Mouse (Mus musculus) embryonic facial prominence, embryonic 14.5 days (tissue): ENCODE results near the gene Lin9. TPM values are rescaled to one million over a fixed set of nuclear protein-coding genes. Genes with fewer than 3 reads are reported as not detected.
A peak's percentile ranks its signal among the peaks of the same experiment; 100 is the strongest.

Experiments used
- ATAC-seq: fragments of 200-750 bp; cut with Nextera tagmentation; 2 replicates; pipeline ENCODE4 v1.8.0; 2017; ENCODE audit warnings: low read depth, moderate number of reproducible peaks, moderate TSS enrichment
- DNase-seq: peaks from one replicate; pipeline ENCODE4 v3.0.0-alpha.2; 2015; ENCODE audit warnings: low spot score
- H3K27ac ChIP-seq: fragments of 300-500 bp; sonication (generic); replicated peaks from 2 replicates; pipeline ENCODE4 v1.5.1; 2014; ENCODE audit warnings: low read depth, mild to moderate bottlenecking, low read length, moderate library complexity
- H3K27me3 ChIP-seq: fragments of 300-500 bp; sonication (generic); replicated peaks from 2 replicates; pipeline ENCODE4 v1.6.1; 2014; ENCODE audit warnings: low read length; ENCODE audit not compliant: control insufficient read depth, insufficient read depth
- H3K36me3 ChIP-seq: fragments of 300-500 bp; sonication (generic); 2 replicates; pipeline ENCODE4 v1.6.1; 2014; ENCODE audit warnings: low read length, mixed read lengths; ENCODE audit not compliant: control insufficient read depth, insufficient read depth
- H3K4me1 ChIP-seq: fragments of 300-500 bp; sonication (generic); 2 replicates; pipeline ENCODE4 v1.6.1; 2014; ENCODE audit warnings: antibody characterized with exemption, low read length; ENCODE audit not compliant: control insufficient read depth, insufficient read depth
- H3K4me2 ChIP-seq: fragments of 300-500 bp; sonication (generic); 2 replicates; pipeline ENCODE4 v1.6.1; 2014; ENCODE audit warnings: low read depth, mild to moderate bottlenecking, low read length, moderate library complexity, mixed read lengths
- H3K4me3 ChIP-seq: fragments of 300-500 bp; sonication (generic); 2 replicates; pipeline ENCODE4 v1.5.1; 2014; ENCODE audit warnings: low read depth, mild to moderate bottlenecking, low read length
- H3K9ac ChIP-seq: fragments of 300-500 bp; sonication (generic); 2 replicates; pipeline ENCODE4 v1.6.1; 2014; ENCODE audit warnings: low read depth, mild to moderate bottlenecking, low read length, moderate library complexity, mixed read lengths
- H3K9me3 ChIP-seq: fragments of 300-500 bp; sonication (generic); 2 replicates; pipeline ENCODE4 v1.6.1; 2016; ENCODE audit warnings: low read length; ENCODE audit not compliant: control insufficient read depth
- WGBS: fragments of 180-500 bp; shearing (Covaris S2); extraction: QIAGEN DNeasy Blood & Tissue Kit; methylation state at CpG from one replicate; pipeline ENCODE4 v1.1.7; 2014; 5-methylcytosine and 5-hydroxymethylcytosine counted together
- polyA plus RNA-seq: library from polyadenylated mRNA; unstranded; fragments of >200 nt; fragmentation: Nextera tagmentation; extraction: Ambion mirVana; gene quantifications from 2 replicates; pipeline ENCODE4 v1.2.1, GENCODE M21; 2014

The Lin9 gene
- polyA plus RNA-seq, 1 experiment from 2014 or later = 13.6 TPM

GRCm38 (mm10) chr1:180691284-180691683 is 50.3 kb downstream of the Lin9 start:
- WGBS = 88% methylated on average over 7 of the region's 7 CpGs
- Histone ChIP-seq H3K36me3 (peaks cover 52% of the 10 kb centered on the region), H3K27me3 (peaks cover 13% of the 10 kb centered on the region)

GRCm38 (mm10) chr1:180696626-180697352 is 55.8 kb downstream of the Lin9 start, which contains the start of gene Mixl1:
TSS of gene Mixl1 (minus strand) at chr1:180697034.
- Histone ChIP-seq H3K4me3 (peak within 1 kb of the TSS; percentile 45), H3K36me3 (peaks cover 12% of the 10 kb centered on the region; the same call in 1 of the 2 replicates), H3K4me2 (peak within 1 kb of the TSS; percentile 68), H3K9ac (peak within 1 kb of the TSS; percentile 58), H3K27me3 (peaks cover 44% of the 10 kb centered on the region), H3K9me3 (no peaks in the 10 kb centered on the region), H3K27ac (no peak within 1 kb of the TSS), H3K4me1 (0 out of 2 replicates have a peak, but pooled peaks cover 6% of the 10 kb centered on the region)
- DNase-seq = peak; percentile 38
- no peak; the same call in 1 of the 2 replicates for ATAC-seq
- WGBS = under 1% methylated on average over 42 of the region's 79 CpGs

More at GRCm38 (mm10) chr1:180691284-180691683, 50.3 kb downstream of the Lin9 start:
- ATAC-seq = no peak
- Histone ChIP-seq H3K4me1 (0 out of 2 replicates have a peak, but pooled peaks cover under 1% of the 10 kb centered on the region), H3K27ac (no peak overlapping the region), H3K4me2 (no peak overlapping the region), H3K4me3 (no peak overlapping the region), H3K9me3 (no peaks in the 10 kb centered on the region), H3K9ac (no peak overlapping the region)
- DNase-seq = no peak

DNA sequence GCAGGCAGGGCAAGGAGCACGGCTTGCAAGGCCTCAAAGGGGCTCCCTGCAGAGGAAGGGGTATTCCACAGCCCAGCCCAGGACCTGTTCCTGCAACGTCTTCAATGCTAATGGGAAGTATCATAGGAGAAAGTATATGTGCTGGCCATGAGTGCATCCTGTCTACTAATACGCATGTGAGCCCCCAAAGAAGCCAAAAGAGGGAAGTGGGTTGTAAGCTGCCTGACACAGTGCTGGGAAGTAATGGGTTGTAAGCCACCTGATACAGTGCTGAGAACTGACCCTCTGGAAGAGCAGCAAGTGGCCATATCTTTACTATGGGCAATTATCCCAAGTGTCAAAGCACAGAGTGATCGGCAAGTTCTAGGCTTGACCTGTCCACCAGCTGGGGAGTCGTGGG is 57.1 kb downstream of the Lin9 start:
- no peaks in the 10 kb centered on the region for H3K36me3 ChIP-seq
- H3K9me3 ChIP-seq = no peaks in the 10 kb centered on the region
- H3K4me3 ChIP-seq = no peak overlapping the region
- ATAC-seq (no peak), DNase-seq (no peak)
- WGBS = 57% methylated on average over 4 of the region's 5 CpGs
- no peak overlapping the region for H3K4me2 ChIP-seq
- no peak overlapping the region for H3K9ac ChIP-seq
- H3K27me3 ChIP-seq = peaks cover 44% of the 10 kb centered on the region
- H3K27ac ChIP-seq = no peak overlapping the region
- H3K4me1 ChIP-seq = 0 out of 2 replicates have a peak, but pooled peaks cover 6% of the 10 kb centered on the region

DNA sequence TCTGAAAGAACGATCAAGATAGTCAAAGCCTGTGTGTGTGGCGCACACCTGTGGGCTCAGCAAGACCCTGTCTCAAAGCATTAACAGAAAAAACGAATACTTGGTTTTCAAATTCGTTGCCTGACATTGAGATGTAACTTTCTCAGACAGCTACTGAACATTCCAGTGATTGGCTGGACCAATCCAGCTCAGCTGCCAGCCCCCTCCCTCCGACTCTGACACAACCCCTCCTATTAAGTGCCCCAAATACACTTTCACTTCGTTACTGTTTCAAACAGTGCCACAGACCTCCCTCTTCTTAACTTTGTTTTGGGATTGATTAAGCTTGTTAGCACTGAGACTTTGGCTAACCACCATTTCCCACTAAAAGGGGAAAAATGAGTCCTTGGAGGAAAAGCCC is 62.5 kb downstream of the Lin9 start:
- H3K4me2 ChIP-seq = peak overlapping the region; percentile 17; the same call in 1 of the 2 replicates
- no peak overlapping the region for H3K27ac ChIP-seq
- no peaks in the 10 kb centered on the region for H3K4me1 ChIP-seq
- ATAC-seq = no peak
- no peak overlapping the region for H3K9ac ChIP-seq
- no peaks in the 10 kb centered on the region for H3K9me3 ChIP-seq
- no peak overlapping the region for H3K4me3 ChIP-seq
- peaks cover 10% of the 10 kb centered on the region; the same call in 1 of the 2 replicates for H3K27me3 ChIP-seq
- 36% methylated on average over 6 of the region's 6 CpGs for WGBS
- H3K36me3 ChIP-seq = no peaks in the 10 kb centered on the region
- peak; percentile 6 for DNase-seq

- H3K4me3 ChIP-seq = no peak overlapping the region
- no peaks in the 10 kb centered on the region for H3K4me1 ChIP-seq
- H3K4me2 ChIP-seq = no peak overlapping the region
- WGBS = 38% methylated on average over 3 of the region's 3 CpGs
- no peak overlapping the region for H3K9ac ChIP-seq
- no peaks in the 10 kb centered on the region for H3K27me3 ChIP-seq
- H3K27ac ChIP-seq = no peak overlapping the region
- H3K9me3 ChIP-seq = no peaks in the 10 kb centered on the region
- ATAC-seq (no peak), DNase-seq (no peak)
- H3K36me3 ChIP-seq = no peaks in the 10 kb centered on the region
These were observed 66.4 kb downstream of the Lin9 start for GRCm38 (mm10) chr1:180707368-180707767.

DNA sequence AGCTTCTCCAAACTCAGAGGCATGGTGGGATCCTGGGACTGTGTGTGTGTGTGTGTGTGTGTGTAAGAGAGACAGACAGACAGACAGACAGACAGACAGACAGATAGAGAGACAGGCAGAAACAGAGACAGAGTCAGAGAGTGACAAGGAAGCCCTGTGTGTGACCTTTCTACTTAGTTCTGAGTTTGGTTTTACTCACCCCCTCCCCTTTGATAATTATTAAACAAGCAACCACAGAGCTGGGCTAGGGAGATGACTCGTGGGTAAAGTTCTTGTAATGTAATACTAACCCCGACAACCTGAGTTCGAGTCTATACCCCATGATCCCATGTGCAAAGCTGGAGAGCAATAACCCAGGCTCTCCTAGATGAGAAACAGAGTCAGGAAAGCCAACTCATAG is 66.9 kb downstream of the Lin9 start:
- WGBS = 73% methylated on average over 3 of the region's 3 CpGs
- Histone ChIP-seq H3K4me1 (no peaks in the 10 kb centered on the region), H3K27me3 (no peaks in the 10 kb centered on the region), H3K9me3 (no peaks in the 10 kb centered on the region), H3K4me2 (no peak overlapping the region), H3K9ac (no peak overlapping the region), H3K27ac (no peak overlapping the region), H3K4me3 (no peak overlapping the region), H3K36me3 (no peaks in the 10 kb centered on the region)
- DNase-seq (no peak), ATAC-seq (no peak)

DNA sequence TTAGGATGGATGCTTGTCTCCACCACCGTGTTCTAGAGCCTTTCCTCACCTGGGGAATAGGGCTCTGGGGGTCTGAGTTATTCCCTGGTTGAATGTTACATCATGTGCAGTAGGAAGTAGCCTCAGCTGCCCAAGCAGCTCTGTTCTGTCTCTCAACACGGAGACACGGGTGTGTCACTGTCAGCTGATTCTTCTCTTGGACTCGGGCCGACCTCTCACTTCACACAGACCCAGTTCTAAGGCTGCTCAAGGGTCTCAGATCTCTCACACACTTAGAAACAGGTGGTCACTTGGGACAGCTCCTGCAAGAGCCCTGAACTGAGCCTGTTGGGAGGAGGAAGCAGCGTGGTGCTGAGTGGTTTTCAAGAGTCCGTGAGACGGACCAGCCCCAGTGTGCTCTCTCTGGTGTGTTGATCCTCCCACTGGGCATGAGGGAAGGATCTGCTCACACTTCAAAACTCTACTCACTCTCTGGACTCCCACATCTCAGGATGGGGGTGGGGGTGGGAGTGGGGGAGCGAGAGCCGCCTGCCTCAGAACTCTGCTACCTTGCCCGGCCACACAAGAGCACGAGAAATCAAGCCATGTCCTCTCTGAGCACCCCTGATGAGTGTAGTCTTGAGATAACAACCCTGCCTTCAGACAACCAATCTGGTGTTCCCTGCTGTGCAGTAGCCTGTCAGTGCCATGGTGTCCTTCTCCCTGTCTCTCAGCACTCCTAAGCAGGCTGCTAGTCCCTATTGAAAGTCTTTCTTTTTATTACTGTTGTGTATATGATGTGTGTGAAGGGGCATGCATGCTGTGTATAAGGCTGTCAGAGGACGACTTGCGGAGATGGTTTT is 68.2 kb downstream of the Lin9 start:
- no peak for DNase-seq
- H3K27me3 ChIP-seq = no peaks in the 10 kb centered on the region
- 70% methylated on average over 13 of the region's 14 CpGs for WGBS
- H3K4me1 ChIP-seq = no peaks in the 10 kb centered on the region
- H3K9ac ChIP-seq = no peak overlapping the region
- H3K4me3 ChIP-seq = no peak overlapping the region
- ATAC-seq = no peak; the same call in 1 of the 2 replicates
- H3K9me3 ChIP-seq = no peaks in the 10 kb centered on the region
- no peak overlapping the region for H3K27ac ChIP-seq
- no peak overlapping the region for H3K4me2 ChIP-seq
- no peaks in the 10 kb centered on the region for H3K36me3 ChIP-seq

DNA sequence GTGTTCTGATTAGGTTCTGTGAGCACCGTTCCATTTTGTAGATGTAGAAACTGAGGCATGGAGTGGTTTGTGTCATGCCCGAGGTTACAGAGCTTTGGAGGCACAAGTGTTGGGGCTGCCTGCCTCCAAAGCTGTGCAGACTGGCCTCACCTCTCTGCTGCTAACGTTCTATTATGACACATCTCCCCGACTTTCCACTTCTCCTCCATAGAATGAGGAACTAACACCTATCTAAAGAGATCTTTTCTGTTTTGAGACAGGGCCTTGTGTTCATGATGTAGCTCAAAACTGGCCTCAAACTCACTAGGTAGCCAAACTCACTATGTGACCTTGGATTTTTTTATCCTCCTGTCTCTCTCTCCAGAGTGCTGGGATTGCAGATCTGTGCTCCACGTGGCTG is 77.8 kb downstream of the Lin9 start:
- Histone ChIP-seq H3K27me3 (no peaks in the 10 kb centered on the region), H3K4me2 (no peak overlapping the region), H3K27ac (no peak overlapping the region), H3K36me3 (no peaks in the 10 kb centered on the region), H3K4me3 (no peak overlapping the region), H3K9me3 (no peaks in the 10 kb centered on the region), H3K9ac (no peak overlapping the region), H3K4me1 (no peaks in the 10 kb centered on the region)
- 77% methylated on average over 5 of the region's 5 CpGs for WGBS
- DNase-seq = no peak
- no peak for ATAC-seq
